Mouse (Mus musculus) kidney, adult 2 months (tissue): Measurements from ENCODE around the gene Rtl8b.

Experiments used
- CTCF ChIP-seq: fragments of 200-500 bp; conservative IDR thresholded peaks from 2 replicates; pipeline ENCODE4 v1.5.1; 2011; ENCODE audit warnings: low read depth, mild to moderate bottlenecking, control low read depth, low read length, moderate library complexity, mixed read lengths; ENCODE audit not compliant: insufficient read depth, insufficient read length
- POLR2A ChIP-seq: fragments of 200-500 bp; IDR thresholded peaks from one replicate; pipeline ENCODE4 v1.6.1; 2011; ENCODE audit warnings: low read depth, low read length, control low read depth

GRCm38 (mm10) chrX:53692065-53692464, 21.9 kb upstream of the Rtl8b start:
- TF ChIP-seq CTCF: no peak
- no peak for TF ChIP-seq POLR2A
